ENCODE assay signal across 15 mouse cellular contexts in the genomic region with DNA sequence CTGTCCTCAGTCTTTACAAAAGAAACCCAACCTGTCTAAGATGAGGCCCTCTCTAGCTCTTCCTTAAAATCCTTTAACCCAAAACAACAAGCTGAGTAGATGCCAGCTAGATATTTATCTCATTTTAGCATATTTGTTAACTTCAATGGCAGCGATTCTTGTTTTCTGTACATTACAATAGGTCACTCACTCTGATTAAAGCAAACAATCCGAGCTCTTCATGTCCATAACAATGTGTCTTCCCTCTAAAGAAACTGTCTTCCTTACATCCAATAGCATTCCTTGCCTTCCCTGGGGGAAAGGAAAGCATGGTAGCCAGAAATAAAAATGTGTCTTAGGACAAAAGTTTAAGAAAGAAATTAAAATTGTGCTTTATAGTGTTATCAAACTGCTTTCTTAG.
"Had no signal": no experiment of that assay in that cellular context is flagged by ENCODE, and none has a peak within 500 bp of the region (broad histone marks: within the 10 kb centered on the region; RNA-seq: fewer than 3 reads in every experiment).

No protein-coding gene starts in this region.

- H3K36me3 ChIP-seq: midbrain, embryonic 13.5 days; midbrain, embryonic 15.5 days; neural tube, embryonic 12.5 days; stomach, embryonic 15.5 days had no signal

- H3K4me1 ChIP-seq: megakaryocyte, embryonic 14.5 days; midbrain, embryonic 13.5 days; midbrain, embryonic 15.5 days; neural tube, embryonic 12.5 days; stomach, embryonic 15.5 days had no signal

- DNase-seq: lung, adult 18-20 months; lung, embryonic 14.5 days; lung, postnatal 10 days; retina, postnatal 1 day; right cerebral cortex, postnatal 14 days; thymus, adult 2 months; thymus, postnatal 25 days; thymus, postnatal 4 days had no signal

- H3K9ac ChIP-seq: lung, embryonic 14.5 days; midbrain, embryonic 13.5 days; midbrain, embryonic 15.5 days; neural tube, embryonic 12.5 days; stomach, embryonic 15.5 days had no signal

- H3K4me3 ChIP-seq: megakaryocyte, embryonic 14.5 days; midbrain, embryonic 13.5 days; midbrain, embryonic 15.5 days; neural tube, embryonic 12.5 days; stomach, embryonic 15.5 days had no signal

- H3K9me3 ChIP-seq: megakaryocyte, embryonic 14.5 days; midbrain, embryonic 13.5 days; midbrain, embryonic 15.5 days; neural tube, embryonic 12.5 days; stomach, embryonic 15.5 days had no signal

- H3K27ac ChIP-seq: macrophage; midbrain, embryonic 13.5 days; midbrain, embryonic 15.5 days; neural tube, embryonic 12.5 days; stomach, embryonic 15.5 days; stomach, postnatal 0 days had no signal
